Mouse (Mus musculus) MEL (cell line): ENCODE results near the gene Slc6a3. TPM values are rescaled to one million over a fixed set of nuclear protein-coding genes. Genes with fewer than 3 reads are reported as not detected.
A peak's percentile ranks its signal among the peaks of the same experiment; 100 is the strongest.

Experiments used
- DNase-seq: peaks from one replicate; pipeline ENCODE4 v3.0.0; 2011; ENCODE audit warnings: low read depth, low spot score
- H3K27ac ChIP-seq: 2 replicates; pipeline ENCODE4 v1.5.1; 2012; ENCODE audit warnings: low read depth, mild to moderate bottlenecking, control low read depth, low read length, moderate library complexity; ENCODE audit not compliant: control insufficient read depth
- H3K27me3 ChIP-seq, 2 experiments: fragments of 150-350 bp in 1 of 2; sonication (generic) in 1 of 2; 2 replicates each; pipeline ENCODE4 v1.6.1; 2012; ENCODE audit warnings: low read length in 2 of 2, mild to moderate bottlenecking in 2 of 2, improper control_type of control experiment in 1 of 2, moderate library complexity in 1 of 2; ENCODE audit not compliant: insufficient read depth in 2 of 2, control insufficient read depth in 1 of 2
- H3K36me3 ChIP-seq, 2 experiments: 2 replicates each; pipeline ENCODE4 v1.6.1; 2012 to 2014; ENCODE audit warnings: low read length in 2 of 2, improper control_type of control experiment in 1 of 2, inconsistent platforms in 1 of 2, mild to moderate bottlenecking in 1 of 2; ENCODE audit not compliant: insufficient read depth in 2 of 2, control insufficient read depth in 1 of 2
- H3K4me1 ChIP-seq, 2 experiments: fragments of 150-350 bp in 1 of 2; sonication (generic) in 1 of 2; 2 replicates each; pipeline ENCODE4 v1.6.1; 2012; ENCODE audit warnings: low read length in 2 of 2, improper control_type of control experiment in 1 of 2, mild to moderate bottlenecking in 1 of 2; ENCODE audit not compliant: insufficient read depth in 2 of 2, control insufficient read depth in 1 of 2
- H3K4me3 ChIP-seq, 2 experiments: fragments of 150-350 bp in 1 of 2; sonication (generic) in 1 of 2; 2 replicates each; pipeline ENCODE4 v1.5.1; 2012; ENCODE audit warnings: low read depth in 2 of 2, low read length in 2 of 2, mild to moderate bottlenecking in 2 of 2, moderate library complexity in 2 of 2, control low read depth in 1 of 2, improper control_type of control experiment in 1 of 2; ENCODE audit not compliant: control insufficient read depth in 1 of 2, insufficient read depth in 1 of 2
- H3K79me2 ChIP-seq: 2 replicates; pipeline ENCODE4 v1.6.1; 2012; ENCODE audit warnings: mild to moderate bottlenecking, low read length, moderate library complexity; ENCODE audit not compliant: control insufficient read depth, poor library complexity, insufficient read depth
- H3K9ac ChIP-seq: 2 replicates; pipeline ENCODE4 v1.6.1; 2012; ENCODE audit warnings: low read depth, mild to moderate bottlenecking, control low read depth, low read length, moderate library complexity; ENCODE audit not compliant: control insufficient read depth, poor library complexity, severe bottlenecking
- H3K9me3 ChIP-seq: fragments of 150-350 bp; sonication (generic); replicated peaks from 2 replicates; pipeline ENCODE4 v1.6.1; 2012; ENCODE audit warnings: mild to moderate bottlenecking, low read length, improper control_type of control experiment, moderate library complexity; ENCODE audit not compliant: insufficient read depth
- CHD2 ChIP-seq: IDR thresholded peaks from 2 replicates; pipeline ENCODE4 v1.6.1; 2011; ENCODE audit warnings: low read length, improper control_type of control experiment
- CTCF ChIP-seq, 3 experiments: IDR thresholded peaks in 2 of 3; conservative IDR thresholded peaks in 1 of 3; 2 replicates each; pipeline ENCODE4 v1.5.1; 2011 to 2012; ENCODE audit warnings: low read length in 3 of 3, low read depth in 2 of 3, mild to moderate bottlenecking in 2 of 3, improper control_type of control experiment in 1 of 3, inconsistent platforms in 1 of 3, mixed read lengths in 1 of 3, moderate library complexity in 1 of 3; ENCODE audit not compliant: control insufficient read depth in 1 of 3, insufficient read depth in 1 of 3, poor library complexity in 1 of 3, severe bottlenecking in 1 of 3
- ELF1 ChIP-seq: IDR thresholded peaks from 2 replicates; pipeline ENCODE4 v1.6.1; 2014; ENCODE audit warnings: low read depth, mild to moderate bottlenecking, inconsistent platforms, low read length, improper control_type of control experiment, moderate library complexity
- EP300 ChIP-seq, 2 experiments: IDR thresholded peaks; 2 replicates each; pipeline ENCODE4 v1.6.1; 2011; ENCODE audit warnings: improper control_type of control experiment in 2 of 2, low read length in 2 of 2, low read depth in 1 of 2, mild to moderate bottlenecking in 1 of 2
- ETS1 ChIP-seq: IDR thresholded peaks from 2 replicates; pipeline ENCODE4 v1.6.1; 2012; ENCODE audit warnings: low read depth, mild to moderate bottlenecking, inconsistent platforms, low read length, improper control_type of control experiment, moderate library complexity
- GATA1 ChIP-seq: IDR thresholded peaks from 2 replicates; pipeline ENCODE4 v1.6.1; 2011; ENCODE audit warnings: low read depth, low read length, improper control_type of control experiment
- MAFK ChIP-seq: IDR thresholded peaks from 2 replicates; pipeline ENCODE4 v1.6.1; 2011; ENCODE audit warnings: low read depth, mild to moderate bottlenecking, low read length, improper control_type of control experiment, borderline replicate concordance
- MAX ChIP-seq: IDR thresholded peaks from 2 replicates; pipeline ENCODE4 v1.6.1; 2011; ENCODE audit warnings: low read length, improper control_type of control experiment
- MEF2A ChIP-seq: IDR thresholded peaks from 2 replicates; pipeline ENCODE4 v1.6.1; 2014; ENCODE audit warnings: low read depth, mild to moderate bottlenecking, inconsistent platforms, low read length, improper control_type of control experiment; ENCODE audit not compliant: poor library complexity, insufficient replicate concordance, severe bottlenecking; ENCODE audit errors: extremely low read depth
- NRF1 ChIP-seq: IDR thresholded peaks from 2 replicates; pipeline ENCODE4 v1.6.1; 2014; ENCODE audit warnings: low read depth, mild to moderate bottlenecking, inconsistent platforms, low read length, improper control_type of control experiment, moderate library complexity; ENCODE audit not compliant: poor library complexity, insufficient read depth, severe bottlenecking
- POLR2AphosphoS5 ChIP-seq: IDR thresholded peaks from 2 replicates; pipeline ENCODE4 v1.6.1; 2012; ENCODE audit warnings: low read depth, borderline replicate concordance, mild to moderate bottlenecking, inconsistent platforms, low read length, moderate library complexity, mixed read lengths
- RAD21 ChIP-seq: IDR thresholded peaks from 2 replicates; pipeline ENCODE4 v1.6.1; 2011; ENCODE audit warnings: mild to moderate bottlenecking, low read depth, low read length, improper control_type of control experiment
- RCOR1 ChIP-seq: IDR thresholded peaks from 2 replicates; pipeline ENCODE4 v1.6.1; 2012; ENCODE audit warnings: low read depth, mild to moderate bottlenecking, inconsistent platforms, low read length, improper control_type of control experiment
- SIN3A ChIP-seq: IDR thresholded peaks from 2 replicates; pipeline ENCODE4 v1.6.1; 2012; ENCODE audit warnings: low read length, improper control_type of control experiment, inconsistent platforms
- TAL1 ChIP-seq: IDR thresholded peaks from 2 replicates; pipeline ENCODE4 v1.6.1; 2012; ENCODE audit warnings: mild to moderate bottlenecking, inconsistent platforms, low read length, moderate library complexity, mixed read lengths
- TCF12 ChIP-seq: IDR thresholded peaks from 2 replicates; pipeline ENCODE4 v1.6.1; 2014; ENCODE audit warnings: low read depth, mild to moderate bottlenecking, inconsistent platforms, low read length, improper control_type of control experiment, moderate library complexity
- USF1 ChIP-seq: IDR thresholded peaks from 2 replicates; pipeline ENCODE4 v1.6.1; 2014; ENCODE audit warnings: low read depth, mild to moderate bottlenecking, inconsistent platforms, low read length, improper control_type of control experiment, moderate library complexity
- ZC3H11A ChIP-seq: IDR thresholded peaks from 2 replicates; pipeline ENCODE4 v1.6.1; 2012; ENCODE audit warnings: low read depth, mild to moderate bottlenecking, inconsistent platforms, low read length, improper control_type of control experiment
- ZKSCAN1 ChIP-seq: IDR thresholded peaks from 2 replicates; pipeline ENCODE4 v1.6.1; 2012; ENCODE audit warnings: low read depth, mild to moderate bottlenecking, inconsistent platforms, low read length, improper control_type of control experiment, moderate library complexity
- ZMIZ1 ChIP-seq: IDR thresholded peaks from 2 replicates; pipeline ENCODE4 v1.6.1; 2012; ENCODE audit warnings: low read depth, mild to moderate bottlenecking, inconsistent platforms, low read length, improper control_type of control experiment, moderate library complexity
- ZNF384 ChIP-seq: IDR thresholded peaks from 2 replicates; pipeline ENCODE4 v1.6.1; 2012; ENCODE audit warnings: low read depth, mild to moderate bottlenecking, inconsistent platforms, low read length, improper control_type of control experiment
- polyA plus RNA-seq, 2 experiments: library from polyadenylated mRNA; stranded (reverse) in 1 of 2; unstranded in 1 of 2; fragments of >175 nt in 1 of 2; fragments of >200 nt in 1 of 2; gene quantifications; 2 replicates each; pipeline versions ENCODE4 v1.2.1 to v1.2.4; 2012; ENCODE audit warnings: low replicate concordance in 2 of 2, low read depth in 1 of 2; ENCODE audit not compliant: insufficient read length in 2 of 2, insufficient read depth in 1 of 2, missing spikeins in 1 of 2
- total RNA-seq: library from RNA; depleted of rRNA; stranded (reverse); fragments of 300-350 nt; gene quantifications from 2 replicates; pipeline ENCODE4 v1.2.3, GENCODE M21; 2012

Slc6a3 gene
- total and polyA plus RNA-seq, 3 experiments, result 0.08 to 0.10 TPM; not detected in 1

- H3K36me3 ChIP-seq, result peaks cover 4 to 13% of the 10 kb centered on the region in 2 experiments
- H3K27me3 ChIP-seq, result no peaks in the 10 kb centered on the region
- peaks cover 9 to 14% of the 10 kb centered on the region in 2 experiments for H3K4me1 ChIP-seq
- H3K9ac ChIP-seq, result no peak overlapping the region
- no peaks in the 10 kb centered on the region for H3K9me3 ChIP-seq
- H3K27ac ChIP-seq, result no peak overlapping the region
- no peak overlapping the region for H3K4me3 ChIP-seq
- no peaks in the 10 kb centered on the region for H3K79me2 ChIP-seq
- TF ChIP-seq RAD21 (no peak), CTCF (IDR thresholded peaks at IDR 0.05 in 2 of 3, conservative IDR thresholded peaks at IDR 0.05 in 1 of 3; ENCODE audit: control insufficient read depth in 1 of 3, insufficient read depth in 1 of 3, low read depth in 2 of 3, low read length in 3 of 3, poor library complexity in 1 of 3, severe bottlenecking in 1 of 3) (no peak), GATA1 (no peak), ETS1 (no peak), CHD2 (no peak), ZMIZ1 (no peak), POLR2AphosphoS5 (no peak), MAFK (no peak), USF1 (no peak)
- DNase-seq, result no peak
Observed at GRCm38 (mm10) chr13:73489986-73490385, 46.6 kb upstream of the Slc6a3 start.

DNA sequence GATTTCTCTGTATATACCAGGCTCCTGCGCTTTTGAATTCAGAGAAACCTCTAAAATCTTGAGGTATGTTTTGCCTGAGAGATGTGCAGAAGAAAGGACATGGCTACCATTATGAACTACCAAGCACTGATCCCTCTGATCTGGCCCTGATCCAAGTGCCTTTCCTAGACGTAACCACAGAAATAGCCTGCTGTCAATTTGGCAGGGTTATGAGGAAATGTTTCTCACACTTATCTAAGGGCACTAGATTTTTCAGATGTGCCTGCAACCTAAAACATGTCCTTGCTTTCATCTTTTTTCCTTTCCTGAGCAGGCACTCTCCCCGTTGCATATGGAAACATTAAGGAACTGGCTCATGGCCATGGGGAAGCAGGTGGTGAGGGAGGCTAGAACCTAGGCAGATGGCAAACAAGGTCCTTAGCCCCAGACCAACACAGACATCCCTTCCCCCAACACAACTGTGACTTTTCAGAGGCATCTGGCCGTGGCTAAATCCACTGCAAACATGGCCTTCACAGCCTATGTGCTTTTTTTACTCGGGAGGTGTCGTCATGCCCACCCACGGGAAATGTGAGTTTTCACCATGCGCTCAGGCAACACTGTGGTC is 45.9 kb upstream of the Slc6a3 start:
- DNase-seq, result peak; percentile 75
- no peaks in the 10 kb centered on the region for H3K79me2 ChIP-seq
- no peak overlapping the region for H3K9ac ChIP-seq
- H3K36me3 ChIP-seq, result peaks cover 4 to 13% of the 10 kb centered on the region in 2 experiments
- H3K9me3 ChIP-seq, result no peaks in the 10 kb centered on the region
- H3K4me1 ChIP-seq, result peaks cover 9 to 17% of the 10 kb centered on the region in 2 experiments
- H3K27ac ChIP-seq, result no peak overlapping the region
- no peaks in the 10 kb centered on the region for H3K27me3 ChIP-seq
- TF ChIP-seq SIN3A, result peak; percentile 37; the same call in 1 of the 2 replicates
- peak; percentile 58 for TF ChIP-seq GATA1
- peak in 1 of 2 experiments; percentile 65; a peak in 2 of 4 replicates for TF ChIP-seq EP300 (IDR thresholded peaks at IDR 0.05; ENCODE audit: low read depth in 1 of 2, low read length in 2 of 2)
- TF ChIP-seq ELF1, result no peak
- TF ChIP-seq ZKSCAN1, result no peak
- TF ChIP-seq TCF12, result 0 out of 2 replicates have a peak, but pooled peaks have one; percentile 29
- no peak for TF ChIP-seq POLR2AphosphoS5
- no peak for TF ChIP-seq MEF2A
- TF ChIP-seq NRF1, result no peak
- peak; percentile 71 for TF ChIP-seq ETS1
- no peak for TF ChIP-seq TAL1
- TF ChIP-seq ZC3H11A, result no peak
- TF ChIP-seq MAX, result no peak
- TF ChIP-seq ZNF384, result no peak
- peak; percentile 76 for TF ChIP-seq RCOR1
- TF ChIP-seq USF1, result no peak
- no peak overlapping the region for H3K4me3 ChIP-seq
